Mouse (Mus musculus) bone marrow, adult 2 months (tissue): ENCODE measurements around the gene Ubash3a.

ENCODE experiments used
- CTCF ChIP-seq: fragments of 200-500 bp; IDR thresholded peaks from 2 replicates; pipeline ENCODE4 v1.5.1; 2011; ENCODE audit warnings: low read length, control low read depth; ENCODE audit not compliant: control insufficient read depth, insufficient read depth
- POLR2A ChIP-seq: fragments of 200-500 bp; IDR thresholded peaks from 2 replicates; pipeline ENCODE4 v1.6.1; 2011; ENCODE audit warnings: low read depth, mild to moderate bottlenecking, control low read depth, low read length, borderline replicate concordance; ENCODE audit not compliant: control insufficient read depth

DNA sequence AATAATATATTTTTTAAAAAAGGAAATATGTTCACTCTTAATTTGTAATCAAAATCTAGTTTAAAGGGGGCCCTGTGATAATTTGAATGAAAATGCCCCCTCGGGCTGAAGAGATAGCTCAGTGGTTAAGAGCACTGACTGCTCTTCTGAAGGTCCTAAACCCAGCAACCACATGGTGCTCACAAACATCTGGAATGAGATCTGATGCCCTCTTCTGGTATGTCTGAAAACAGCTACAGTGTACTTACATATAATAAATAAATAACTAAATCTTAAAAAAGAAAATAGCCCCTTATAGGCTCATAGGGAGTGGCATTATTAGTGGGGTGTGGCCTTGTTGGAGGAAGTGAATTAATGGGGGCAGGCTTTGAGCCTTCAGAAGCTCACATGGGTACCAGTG is 49.5 kb downstream of the Ubash3a start:
- TF ChIP-seq CTCF (no peak), POLR2A (no peak)
